ENCODE assay signal across 37 mouse cellular contexts in the genomic region with DNA sequence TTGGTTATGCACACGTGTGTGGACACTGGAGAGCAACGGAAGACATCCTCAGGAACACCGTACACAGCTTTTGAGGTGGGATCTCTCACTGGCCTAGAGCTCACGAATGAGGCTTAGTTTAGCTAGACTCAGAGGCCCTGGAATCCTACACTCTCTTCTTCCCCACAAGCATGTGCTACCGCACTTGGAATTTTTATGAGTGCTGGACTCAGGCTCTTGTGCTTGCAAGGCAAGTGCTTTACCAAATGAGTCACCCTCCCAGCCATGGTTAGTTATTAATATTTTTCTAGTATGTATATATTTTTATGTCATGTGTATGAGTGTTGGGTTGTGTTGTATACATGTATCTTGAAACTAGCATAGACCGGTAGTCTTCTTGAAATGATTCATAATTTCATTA. TPM values are rescaled to one million over a fixed set of nuclear protein-coding genes. Genes with fewer than 3 reads are reported as not detected.
DNase-seq lines count a peak whose midpoint lies in the region; ATAC-seq and TF ChIP-seq lines count a peak whose summit lies in the region.
"Had no signal": no experiment of that assay in that cellular context is flagged by ENCODE, and none has a peak within 500 bp of the region (broad histone marks: within the 10 kb centered on the region; RNA-seq: fewer than 3 reads in every experiment).

No protein-coding gene starts in this region.

- TF ChIP-seq EP300 in lung, postnatal 0 days (IDR thresholded peaks at IDR 0.05): peak; percentile 91

- no peak overlapping the region for H3K9ac ChIP-seq in intestine, postnatal 0 days (ENCODE audit: low read depth, low read length)
- no peak overlapping the region for H3K9ac ChIP-seq in lung, postnatal 0 days (replicated peaks; ENCODE audit: low read depth)
- H3K9ac ChIP-seq: embryonic facial prominence, embryonic 15.5 days; heart, embryonic 12.5 days; liver, embryonic 14.5 days; midbrain, embryonic 15.5 days; neural tube, embryonic 12.5 days had no signal

- WGBS in intestine, postnatal 0 days: 77% methylated on average over 6 of the region's 6 CpGs
- 62% methylated on average over 6 of the region's 6 CpGs for WGBS in lung, postnatal 0 days

- H3K79me2 ChIP-seq in myocyte (ENCODE audit: control insufficient read depth, insufficient read depth): no peaks in the 10 kb centered on the region

- H3K9me3 ChIP-seq in intestine, postnatal 0 days (ENCODE audit: control insufficient read depth): no peaks in the 10 kb centered on the region
- no peaks in the 10 kb centered on the region for H3K9me3 ChIP-seq in lung, postnatal 0 days (ENCODE audit: low read length)
- H3K9me3 ChIP-seq: embryonic facial prominence, embryonic 10.5 days; embryonic facial prominence, embryonic 15.5 days; heart, embryonic 12.5 days; midbrain, embryonic 15.5 days; neural tube, embryonic 12.5 days had no signal

- H3K27ac ChIP-seq in intestine, postnatal 0 days (ENCODE audit: low read depth, low read length): no peak overlapping the region
- H3K27ac ChIP-seq in lung, postnatal 0 days (ENCODE audit: low read length): peak overlapping the region; percentile 66
- H3K27ac ChIP-seq: embryonic facial prominence, embryonic 10.5 days; embryonic facial prominence, embryonic 15.5 days; liver, embryonic 14.5 days; midbrain, embryonic 15.5 days; neural tube, embryonic 12.5 days had no signal

- peak; percentile 49 to 60 for DNase-seq in lung, adult 18-20 months
- no peak for DNase-seq in lung, postnatal 14 days
- peak; percentile 90 for DNase-seq in lung, postnatal 0 days (ENCODE audit: low spot score)
- no peak for DNase-seq in heart, adult 8-10 months (ENCODE audit: low spot score)
- no peak for DNase-seq in spleen, adult 18-20 months
- no peak for DNase-seq in heart, postnatal 36 days
- DNase-seq: adrenal gland, adult 8-10 months; cerebellum, adult 8-10 months; cerebellum, postnatal 25 days; gastrocnemius, postnatal 25 days; heart, adult 18-20 months; kidney, adult 9 months; kidney, postnatal 10 days; layer of hippocampus, adult 9-11 months; liver; thymus, postnatal 25 days had no signal

- H3K4me3 ChIP-seq in intestine, postnatal 0 days (ENCODE audit: low read depth, low read length): no peak overlapping the region
- no peak overlapping the region for H3K4me3 ChIP-seq in lung, postnatal 0 days (ENCODE audit: low read depth, low read length)
- H3K4me3 ChIP-seq in myocyte: no peak overlapping the region
- H3K4me3 ChIP-seq: embryonic facial prominence, embryonic 10.5 days; embryonic facial prominence, embryonic 15.5 days; heart, embryonic 12.5 days; midbrain, embryonic 15.5 days; neural tube, embryonic 12.5 days had no signal

- no peak for TF ChIP-seq CTCF in intestine, postnatal 0 days (IDR thresholded peaks at IDR 0.05; ENCODE audit: low read depth)
- no peak for TF ChIP-seq CTCF in lung, postnatal 0 days (IDR thresholded peaks at IDR 0.05)

- H3K4me2 ChIP-seq in intestine, postnatal 0 days (replicated peaks; ENCODE audit: low read depth): no peak overlapping the region
- no peak overlapping the region for H3K4me2 ChIP-seq in lung, postnatal 0 days (replicated peaks; ENCODE audit: low read depth, low read length)
- peak overlapping the region; percentile 45 for H3K4me2 ChIP-seq in myocyte (ENCODE audit: low read depth)
- H3K4me2 ChIP-seq: embryonic facial prominence, embryonic 15.5 days; heart, embryonic 12.5 days; midbrain, embryonic 15.5 days; neural tube, embryonic 12.5 days had no signal

- H3K36me3 ChIP-seq in intestine, postnatal 0 days (ENCODE audit: control insufficient read depth, insufficient read depth): no peaks in the 10 kb centered on the region
- H3K36me3 ChIP-seq in lung, postnatal 0 days (ENCODE audit: insufficient read depth, low read length): no peaks in the 10 kb centered on the region
- H3K36me3 ChIP-seq in myocyte (ENCODE audit: control insufficient read depth, insufficient read depth): no peaks in the 10 kb centered on the region
- H3K36me3 ChIP-seq: embryonic facial prominence, embryonic 10.5 days; embryonic facial prominence, embryonic 15.5 days; heart, embryonic 12.5 days; midbrain, embryonic 15.5 days; neural tube, embryonic 12.5 days had no signal

- H3K27me3 ChIP-seq in intestine, postnatal 0 days (replicated peaks; ENCODE audit: control insufficient read depth, insufficient read depth, low read length): no peaks in the 10 kb centered on the region
- H3K27me3 ChIP-seq in lung, postnatal 0 days (replicated peaks; ENCODE audit: insufficient read depth, low read length): no peaks in the 10 kb centered on the region
- H3K27me3 ChIP-seq in myocyte (ENCODE audit: control insufficient read depth, insufficient read depth, insufficient read length): no peaks in the 10 kb centered on the region
- H3K27me3 ChIP-seq: embryonic facial prominence, embryonic 15.5 days; heart, embryonic 12.5 days; midbrain, embryonic 15.5 days; neural tube, embryonic 12.5 days had no signal

- ATAC-seq in intestine, postnatal 0 days: 0 out of 2 replicates have a peak, but pooled peaks have one; percentile 48
- ATAC-seq in lung, postnatal 0 days: peak; percentile 82
- ATAC-seq: CD4-positive, CD25-positive, alpha-beta regulatory T cell, adult 4 months; forebrain, embryonic 14.5 days; hindbrain, embryonic 16.5 days; midbrain, embryonic 15.5 days had no signal

- H3ac ChIP-seq in myocyte (ENCODE audit: control insufficient read depth, insufficient read length): no peak overlapping the region

- no peaks in the 10 kb centered on the region for H3K4me1 ChIP-seq in intestine, postnatal 0 days (replicated peaks; ENCODE audit: control insufficient read depth, insufficient read depth, low read length)
- H3K4me1 ChIP-seq in lung, postnatal 0 days (ENCODE audit: insufficient read depth, low read depth, low read length): no peaks in the 10 kb centered on the region
- H3K4me1 ChIP-seq: embryonic facial prominence, embryonic 10.5 days; embryonic facial prominence, embryonic 15.5 days; heart, embryonic 12.5 days; midbrain, embryonic 15.5 days; neural tube, embryonic 12.5 days had no signal

- no peak for TF ChIP-seq POLR2A in myocyte (IDR thresholded peaks at IDR 0.05; ENCODE audit: insufficient read length, low read depth)

- intact Hi-C loops in heart, postnatal 36 days (cut with DNase I): no loop called here

TF ChIP-seq in myocyte, 11 proteins besides CTCF, POLR2A, EP300 and RAD21:
- TF ChIP-seq CEBPB (IDR thresholded peaks at IDR 0.05; ENCODE audit: insufficient read depth, poor library complexity, severe bottlenecking) (no peak), POLR2AphosphoS2 (IDR thresholded peaks at IDR 0.05; ENCODE audit: insufficient read length, low read depth) (no peak), E2F4 (IDR thresholded peaks at IDR 0.05; ENCODE audit: insufficient read depth) (no peak), MYOG (IDR thresholded peaks at IDR 0.05; ENCODE audit: control insufficient read depth in 1 of 3, insufficient read depth in 1 of 3, insufficient read length in 2 of 3, low read depth in 2 of 3) (no peak), TCF12 (IDR thresholded peaks at IDR 0.05; ENCODE audit: insufficient read depth, poor library complexity, severe bottlenecking) (peak; percentile 39), USF1 (IDR thresholded peaks at IDR 0.05; ENCODE audit: low read depth) (no peak), SRF (IDR thresholded peaks at IDR 0.05; ENCODE audit: control insufficient read depth, insufficient read length, low read depth) (no peak), REST (IDR thresholded peaks at IDR 0.05; ENCODE audit: insufficient read depth, insufficient read length) (no peak), MYOD1 (IDR thresholded peaks at IDR 0.05; ENCODE audit: control insufficient read depth in 1 of 3, insufficient read length in 2 of 3, low read depth in 2 of 3) (peak in 1 of 3 experiments; percentile 28), MAX (IDR thresholded peaks at IDR 0.05; ENCODE audit: low read depth) (no peak), TCF3 (IDR thresholded peaks at IDR 0.05; ENCODE audit: insufficient read length, low read depth) (no peak)

RNA-seq across cellular contexts. Expression of gene Krt23, which starts 21.0 kb away (rescaled TPM):
- 8.0 and 9.9 TPM in 2 replicates for polyA plus RNA-seq in intestine, postnatal 0 days (2015; fragmentation: Nextera tagmentation; extraction: Ambion mirVana)
- polyA plus RNA-seq in lung, postnatal 0 days (2015; fragmentation: Nextera tagmentation; extraction: Ambion mirVana): 8.2 and 9.7 TPM in 2 replicates
- 0.02 TPM for polyA plus RNA-seq in myocyte (2012; fragmentation: generic; extraction: Trizol)
- not detected for total RNA-seq in heart, adult 8-10 months (2022)
- not detected for total RNA-seq in heart, postnatal 36 days (2021)
- total RNA-seq: gastrocnemius, postnatal 25 days; left cerebral cortex, adult 18-20 months; left cerebral cortex, postnatal 14 days had no signal
- polyA plus RNA-seq: CD4-positive, CD25-positive, alpha-beta regulatory T cell, adult 4 months; hindbrain, embryonic 11.5 days; midbrain, embryonic 15.5 days; neural tube, embryonic 12.5 days had no signal

RNA-seq across cellular contexts. Expression of gene Krt20, which starts 34.0 kb away (rescaled TPM):
- polyA plus RNA-seq in intestine, postnatal 0 days (2015; fragmentation: Nextera tagmentation; extraction: Ambion mirVana): 166 and 189 TPM in 2 replicates
- polyA plus RNA-seq in lung, postnatal 0 days (2015; fragmentation: Nextera tagmentation; extraction: Ambion mirVana): 0.27 and 0.31 TPM in 2 replicates
- polyA plus RNA-seq in myocyte (2012; fragmentation: generic; extraction: Trizol): not detected
- not detected for total RNA-seq in heart, adult 8-10 months (2022)
- not detected for total RNA-seq in heart, postnatal 36 days (2021)
- total RNA-seq: gastrocnemius, postnatal 25 days; heart, adult 18-20 months; left cerebral cortex, adult 18-20 months; left cerebral cortex, postnatal 14 days had no signal
- polyA plus RNA-seq: CD4-positive, CD25-positive, alpha-beta regulatory T cell, adult 4 months; forebrain, embryonic 14.5 days had no signal

RNA-seq across cellular contexts. Expression of gene Krt39, which starts 49.2 kb away (rescaled TPM):
- not detected in 2 replicates for polyA plus RNA-seq in intestine, postnatal 0 days (2015; fragmentation: Nextera tagmentation; extraction: Ambion mirVana)
- not detected in 2 replicates for polyA plus RNA-seq in lung, postnatal 0 days (2015; fragmentation: Nextera tagmentation; extraction: Ambion mirVana)
- not detected for polyA plus RNA-seq in myocyte (2012; fragmentation: generic; extraction: Trizol)
- total RNA-seq in heart, adult 8-10 months (2022): not detected
- total RNA-seq in heart, postnatal 36 days (2021): not detected
- total RNA-seq: adrenal gland, adult 8-10 months; adrenal gland, postnatal 4 days; gastrocnemius, postnatal 25 days; heart, adult 18-20 months; left cerebral cortex, adult 18-20 months; left cerebral cortex, postnatal 14 days had no signal
- polyA plus RNA-seq: CD4-positive, CD25-positive, alpha-beta regulatory T cell, adult 4 months; embryonic facial prominence, embryonic 10.5 days; forebrain, embryonic 14.5 days; heart, embryonic 12.5 days; heart, postnatal 0 days; hindbrain, embryonic 11.5 days; hindbrain, embryonic 16.5 days; intestine, embryonic 14.5 days; large intestine, adult 2 months; liver, embryonic 14.5 days; midbrain, embryonic 15.5 days; neural tube, embryonic 12.5 days; small intestine, adult 2 months; stomach, embryonic 16.5 days had no signal

RNA-seq across cellular contexts. Expression of gene Krt12, which starts 49.9 kb away (rescaled TPM):
- 0.07 and 0.10 TPM in 2 replicates for polyA plus RNA-seq in intestine, postnatal 0 days (2015; fragmentation: Nextera tagmentation; extraction: Ambion mirVana)
- not detected in 2 replicates for polyA plus RNA-seq in lung, postnatal 0 days (2015; fragmentation: Nextera tagmentation; extraction: Ambion mirVana)
- not detected for polyA plus RNA-seq in myocyte (2012; fragmentation: generic; extraction: Trizol)
- not detected for total RNA-seq in heart, adult 8-10 months (2022)
- not detected for total RNA-seq in heart, postnatal 36 days (2021)
- total RNA-seq: adrenal gland, adult 8-10 months; adrenal gland, postnatal 4 days; gastrocnemius, postnatal 25 days; heart, adult 18-20 months had no signal
- polyA plus RNA-seq: CD4-positive, CD25-positive, alpha-beta regulatory T cell, adult 4 months; embryonic facial prominence, embryonic 10.5 days; heart, embryonic 12.5 days; heart, postnatal 0 days; hindbrain, embryonic 11.5 days; intestine, embryonic 14.5 days; limb, embryonic 11.5 days; liver, embryonic 14.5 days; neural tube, embryonic 12.5 days had no signal

Comparison
In these comparisons a context has a peak if more than half of its experiments do, and no peak if none do; other contexts are left out.
1. DNase-seq: peak in lung, adult 18-20 months (2 of 2) and lung, postnatal 0 days (single experiment); none in lung, postnatal 14 days (single experiment), heart, adult 8-10 months (single experiment), spleen, adult 18-20 months (0 of 2) and heart, postnatal 36 days (0 of 2).
2. RNA of gene Krt20, which starts 34.0 kb away (polyA plus RNA-seq): 166 to 189 TPM in intestine, postnatal 0 days; 0.27 to 0.31 TPM in lung, postnatal 0 days and not detected in myocyte (single experiment); every median in the first group is over 100 times any median in the second.